Mouse (Mus musculus) A20 (cell line): Measurements from ENCODE around the gene Gfm2.

Experiments
- DNase-seq: peaks from one replicate; pipeline ENCODE4 v3.0.0-alpha.2; 2011; ENCODE audit warnings: low read depth, low spot score

The Gfm2 gene

GRCm38 (mm10) chr13:97187693-97188092, 50.0 kb downstream of the Gfm2 start:
- DNase-seq, result peak; percentile 63

GRCm38 (mm10) chr13:97192649-97193048, 54.9 kb downstream of the Gfm2 start:
- no peak for DNase-seq

- DNase-seq, result no peak
Measured at GRCm38 (mm10) chr13:97193420-97193819, 55.7 kb downstream of the Gfm2 start.

- peak; percentile 88 for DNase-seq
Measured at GRCm38 (mm10) chr13:97196186-97196924, 58.6 kb downstream of the Gfm2 start.

- DNase-seq, result no peak
Measured at GRCm38 (mm10) chr13:97196925-97197218, 59.1 kb downstream of the Gfm2 start.

- DNase-seq, result peak; percentile 94
Measured at GRCm38 (mm10) chr13:97197932-97198562, 60.3 kb downstream of the Gfm2 start, which contains the start of gene Hexb. Gene Hexb (minus strand): TSS chr13:97198357.

- no peak for DNase-seq
Measured at GRCm38 (mm10) chr13:97199123-97199522, 61.4 kb downstream of the Gfm2 start.

GRCm38 (mm10) chr13:97201076-97201475, 63.3 kb downstream of the Gfm2 start:
- no peak for DNase-seq

GRCm38 (mm10) chr13:97201896-97202295, 64.2 kb downstream of the Gfm2 start:
- no peak for DNase-seq

- DNase-seq, result peak; percentile 81
Measured at GRCm38 (mm10) chr13:97205052-97205701, 67.4 kb downstream of the Gfm2 start.

- no peak for DNase-seq
Measured at GRCm38 (mm10) chr13:97206046-97206445, 68.3 kb downstream of the Gfm2 start.

GRCm38 (mm10) chr13:97207472-97208111, 69.9 kb downstream of the Gfm2 start:
- no peak for DNase-seq

- peak; percentile 74 for DNase-seq
Measured at GRCm38 (mm10) chr13:97208112-97208478, 70.4 kb downstream of the Gfm2 start.

- DNase-seq, result no peak
Measured at GRCm38 (mm10) chr13:97208500-97209010, 70.8 kb downstream of the Gfm2 start.

GRCm38 (mm10) chr13:97214583-97215268, 77.0 kb downstream of the Gfm2 start:
- no peak for DNase-seq

- DNase-seq, result no peak
Measured at GRCm38 (mm10) chr13:97215563-97215962, 77.8 kb downstream of the Gfm2 start.

- no peak for DNase-seq
Measured at GRCm38 (mm10) chr13:97216196-97216595, 78.5 kb downstream of the Gfm2 start.

- DNase-seq, result no peak
Measured at GRCm38 (mm10) chr13:97220022-97220421, 82.3 kb downstream of the Gfm2 start.

GRCm38 (mm10) chr13:97223856-97224255, 86.1 kb downstream of the Gfm2 start:
- DNase-seq, result no peak

GRCm38 (mm10) chr13:97224341-97224982, 86.7 kb downstream of the Gfm2 start:
- no peak for DNase-seq

GRCm38 (mm10) chr13:97225130-97225529, 87.4 kb downstream of the Gfm2 start:
- DNase-seq, result no peak
